Mouse (Mus musculus): ENCODE data around the gene Pramel1. TPM values are rescaled to one million over a fixed set of nuclear protein-coding genes. Genes with fewer than 3 reads are reported as not detected.

The Pramel1 gene
- polyA plus RNA-seq, 1 experiment from 2014 or later: not detected

GRCm38 (mm10) chr4:143366415-143367041 is 27.7 kb upstream of the Pramel1 start:
- H3K4me3 ChIP-seq (ENCODE audit: low read depth, low read length): no peak overlapping the region
- ATAC-seq (ENCODE audit: insufficient read depth): no peak
- H3K9me3 ChIP-seq (ENCODE audit: low read depth, low read length): no peaks in the 10 kb centered on the region
- DNase-seq: no peak
- no peak overlapping the region for H3K9ac ChIP-seq
- no peak for TF ChIP-seq CTCF (IDR thresholded peaks at IDR 0.05; ENCODE audit: low read depth)
- 51% methylated on average over 15 of the region's 15 CpGs for WGBS
- H3K4me2 ChIP-seq: no peak overlapping the region
- H3K36me3 ChIP-seq (ENCODE audit: insufficient read depth): no peaks in the 10 kb centered on the region
- H3K27ac ChIP-seq (ENCODE audit: low read depth): no peak overlapping the region
- H3K27me3 ChIP-seq (ENCODE audit: insufficient read depth, low read length): no peaks in the 10 kb centered on the region
- H3K4me1 ChIP-seq (ENCODE audit: insufficient read depth): no peaks in the 10 kb centered on the region

- Histone ChIP-seq H3K9me3 (ENCODE audit: low read depth, low read length) (no peaks in the 10 kb centered on the region), H3K27ac (ENCODE audit: low read depth) (no peak overlapping the region), H3K4me1 (ENCODE audit: insufficient read depth) (no peaks in the 10 kb centered on the region), H3K9ac (no peak overlapping the region), H3K27me3 (ENCODE audit: insufficient read depth, low read length) (0 out of 2 replicates have a peak, but pooled peaks cover 3% of the 10 kb centered on the region), H3K36me3 (ENCODE audit: insufficient read depth) (no peaks in the 10 kb centered on the region), H3K4me2 (no peak overlapping the region), H3K4me3 (ENCODE audit: low read depth, low read length) (no peak overlapping the region)
- WGBS: 41% methylated on average over 7 of the region's 7 CpGs
- no peak for DNase-seq
- TF ChIP-seq CTCF (IDR thresholded peaks at IDR 0.05; ENCODE audit: low read depth): no peak
- ATAC-seq (ENCODE audit: insufficient read depth): no peak
Observed at GRCm38 (mm10) chr4:143379480-143379879, 14.7 kb upstream of the Pramel1 start.

GRCm38 (mm10) chr4:143379931-143380715 is 14.1 kb upstream of the Pramel1 start:
- H3K36me3 ChIP-seq (ENCODE audit: insufficient read depth): no peaks in the 10 kb centered on the region
- ATAC-seq (ENCODE audit: insufficient read depth) (no peak; the same call in 1 of the 2 replicates), DNase-seq (no peak)
- 35% methylated on average over 15 of the region's 15 CpGs for WGBS
- H3K9me3 ChIP-seq (ENCODE audit: low read depth, low read length): no peaks in the 10 kb centered on the region
- H3K4me2 ChIP-seq: no peak overlapping the region
- 0 out of 2 replicates have a peak, but pooled peaks cover 3% of the 10 kb centered on the region for H3K27me3 ChIP-seq (ENCODE audit: insufficient read depth, low read length)
- H3K4me3 ChIP-seq (ENCODE audit: low read depth, low read length): no peak overlapping the region
- TF ChIP-seq CTCF (IDR thresholded peaks at IDR 0.05; ENCODE audit: low read depth): no peak
- no peak overlapping the region for H3K27ac ChIP-seq (ENCODE audit: low read depth)
- no peaks in the 10 kb centered on the region for H3K4me1 ChIP-seq (ENCODE audit: insufficient read depth)
- no peak overlapping the region for H3K9ac ChIP-seq

GRCm38 (mm10) chr4:143380716-143381004 is 13.6 kb upstream of the Pramel1 start:
- Histone ChIP-seq H3K4me1 (ENCODE audit: insufficient read depth) (no peaks in the 10 kb centered on the region), H3K9me3 (ENCODE audit: low read depth, low read length) (no peaks in the 10 kb centered on the region), H3K4me3 (ENCODE audit: low read depth, low read length) (no peak overlapping the region), H3K36me3 (ENCODE audit: insufficient read depth) (no peaks in the 10 kb centered on the region), H3K4me2 (no peak overlapping the region), H3K9ac (no peak overlapping the region), H3K27ac (ENCODE audit: low read depth) (no peak overlapping the region), H3K27me3 (ENCODE audit: insufficient read depth, low read length) (0 out of 2 replicates have a peak, but pooled peaks cover 3% of the 10 kb centered on the region)
- TF ChIP-seq CTCF (IDR thresholded peaks at IDR 0.05; ENCODE audit: low read depth): peak; percentile 79
- peak; percentile 80 for DNase-seq
- no peak for ATAC-seq (ENCODE audit: insufficient read depth)
- WGBS: under 1% methylated on average over 5 of the region's 5 CpGs

GRCm38 (mm10) chr4:143382163-143382562 is 12.1 kb upstream of the Pramel1 start:
- DNase-seq (no peak), ATAC-seq (ENCODE audit: insufficient read depth) (no peak)
- Histone ChIP-seq H3K27ac (ENCODE audit: low read depth) (no peak overlapping the region), H3K4me2 (no peak overlapping the region), H3K36me3 (ENCODE audit: insufficient read depth) (no peaks in the 10 kb centered on the region), H3K4me3 (ENCODE audit: low read depth, low read length) (no peak overlapping the region), H3K4me1 (ENCODE audit: insufficient read depth) (no peaks in the 10 kb centered on the region), H3K9me3 (ENCODE audit: low read depth, low read length) (no peaks in the 10 kb centered on the region), H3K27me3 (ENCODE audit: insufficient read depth, low read length) (0 out of 2 replicates have a peak, but pooled peaks cover 3% of the 10 kb centered on the region), H3K9ac (no peak overlapping the region)
- WGBS: 65% methylated on average over 3 of the region's 3 CpGs
- no peak for TF ChIP-seq CTCF (IDR thresholded peaks at IDR 0.05; ENCODE audit: low read depth)

GRCm38 (mm10) chr4:143383646-143384045 is 10.6 kb upstream of the Pramel1 start:
- DNase-seq: peak; percentile 31
- Histone ChIP-seq H3K27ac (ENCODE audit: low read depth) (no peak overlapping the region), H3K27me3 (ENCODE audit: insufficient read depth, low read length) (0 out of 2 replicates have a peak, but pooled peaks cover 3% of the 10 kb centered on the region), H3K4me1 (ENCODE audit: insufficient read depth) (no peaks in the 10 kb centered on the region), H3K36me3 (ENCODE audit: insufficient read depth) (no peaks in the 10 kb centered on the region), H3K4me2 (no peak overlapping the region), H3K4me3 (ENCODE audit: low read depth, low read length) (no peak overlapping the region), H3K9ac (no peak overlapping the region), H3K9me3 (ENCODE audit: low read depth, low read length) (no peaks in the 10 kb centered on the region)
- no peak for ATAC-seq (ENCODE audit: insufficient read depth)
- WGBS: 43% methylated on average over 4 of the region's 4 CpGs
- peak; percentile 32; the same call in 1 of the 2 replicates for TF ChIP-seq CTCF (IDR thresholded peaks at IDR 0.05; ENCODE audit: low read depth)

GRCm38 (mm10) chr4:143388955-143389702 is 5.1 kb upstream of the Pramel1 start:
- 8% methylated on average over 38 of the region's 43 CpGs for WGBS
- peak overlapping the region; percentile 56 for H3K4me2 ChIP-seq
- H3K4me1 ChIP-seq (ENCODE audit: insufficient read depth): no peaks in the 10 kb centered on the region

More at GRCm38 (mm10) chr4:143388955-143389702, 5.1 kb upstream of the Pramel1 start:
- ATAC-seq (ENCODE audit: insufficient read depth) (peak; percentile 95), DNase-seq (peak; percentile 82)
- H3K4me3 ChIP-seq (ENCODE audit: low read depth, low read length): peak overlapping the region; percentile 32
- H3K27ac ChIP-seq (ENCODE audit: low read depth): no peak overlapping the region
- no peaks in the 10 kb centered on the region for H3K36me3 ChIP-seq (ENCODE audit: insufficient read depth)
- peak; percentile 59 for TF ChIP-seq CTCF (IDR thresholded peaks at IDR 0.05; ENCODE audit: low read depth)
- H3K9me3 ChIP-seq (ENCODE audit: low read depth, low read length): no peaks in the 10 kb centered on the region
- no peaks in the 10 kb centered on the region for H3K27me3 ChIP-seq (ENCODE audit: insufficient read depth, low read length)
- H3K9ac ChIP-seq: peak overlapping the region; percentile 47

Measured in lung, embryonic 14.5 days (tissue).